Mouse (Mus musculus) CH12.LX (cell line): ENCODE data around the gene Efhd2. TPM values are rescaled to one million over a fixed set of nuclear protein-coding genes. Genes with fewer than 3 reads are reported as not detected.

Source experiments
- DNase-seq: peaks from one replicate; pipeline ENCODE4 v3.0.0-alpha.2; 2013; ENCODE audit errors: extremely low read depth
- H3K27ac ChIP-seq: 2 replicates; pipeline ENCODE4 v1.5.1; 2012; ENCODE audit warnings: low read depth, mild to moderate bottlenecking, control low read depth, moderate library complexity; ENCODE audit not compliant: insufficient read depth
- H3K27me3 ChIP-seq: replicated peaks from 2 replicates; pipeline ENCODE3; 2012; ENCODE audit warnings: inconsistent platforms
- H3K36me3 ChIP-seq, 2 experiments: replicated peaks in 1 of 2; 2 replicates each; pipeline versions ENCODE3 to v1.6.1; 2012; ENCODE audit warnings: inconsistent platforms in 1 of 2, low read length in 1 of 2, mild to moderate bottlenecking in 1 of 2, mixed read lengths in 1 of 2, moderate library complexity in 1 of 2; ENCODE audit not compliant: control insufficient read depth in 1 of 2, insufficient read depth in 1 of 2
- H3K4me1 ChIP-seq, 2 experiments: 2 replicates each; pipeline ENCODE4 v1.6.1; 2012; ENCODE audit warnings: inconsistent platforms in 1 of 2, moderate library complexity in 1 of 2; ENCODE audit not compliant: insufficient read depth in 2 of 2, control insufficient read depth in 1 of 2
- H3K4me2 ChIP-seq: 2 replicates; pipeline ENCODE4 v1.6.1; 2012; ENCODE audit warnings: low read depth, mild to moderate bottlenecking, control low read depth; ENCODE audit not compliant: poor library complexity, insufficient read depth, severe bottlenecking
- H3K4me3 ChIP-seq, 3 experiments: fragments of 150-350 bp in 1 of 3; sonication (generic) in 1 of 3; replicated peaks in 1 of 3; 2 replicates each; pipeline versions ENCODE3 to v1.5.1; 2011 to 2012; ENCODE audit warnings: low read depth in 2 of 3, low read length in 2 of 3, mild to moderate bottlenecking in 2 of 3, moderate library complexity in 2 of 3, control low read depth in 1 of 3, improper control_type of control experiment in 1 of 3, inconsistent platforms in 1 of 3, mixed read lengths in 1 of 3; ENCODE audit not compliant: poor library complexity in 1 of 3
- H3K79me2 ChIP-seq: replicated peaks from 2 replicates; pipeline ENCODE4 v1.6.1; 2012; ENCODE audit warnings: mild to moderate bottlenecking, moderate library complexity; ENCODE audit not compliant: control insufficient read depth, poor library complexity, insufficient read depth, severe bottlenecking; ENCODE audit errors: extremely low read depth
- H3K9ac ChIP-seq: 2 replicates; pipeline ENCODE4 v1.6.1; 2012; ENCODE audit warnings: low read depth, mild to moderate bottlenecking, control low read depth, moderate library complexity; ENCODE audit not compliant: insufficient read depth
- H3K9me3 ChIP-seq: replicated peaks from 2 replicates; pipeline ENCODE3; 2012; ENCODE audit warnings: low read length, inconsistent platforms, mixed read lengths
- BHLHE40 ChIP-seq: IDR thresholded peaks from 2 replicates; pipeline ENCODE4 v1.6.1; 2011; ENCODE audit warnings: mild to moderate bottlenecking, low read depth, low read length, improper control_type of control experiment
- CHD1 ChIP-seq: IDR thresholded peaks from 2 replicates; pipeline ENCODE4 v1.6.1; 2012; ENCODE audit warnings: low read depth, low read length, improper control_type of control experiment, inconsistent platforms
- CHD2 ChIP-seq: IDR thresholded peaks from 2 replicates; pipeline ENCODE4 v1.6.1; 2011; ENCODE audit warnings: low read length, improper control_type of control experiment
- CTCF ChIP-seq, 2 experiments: IDR thresholded peaks in 1 of 2; conservative IDR thresholded peaks in 1 of 2; 2 replicates each; pipeline ENCODE4 v1.5.1; 2011 to 2012; ENCODE audit warnings: low read depth in 2 of 2, low read length in 2 of 2, improper control_type of control experiment in 1 of 2, inconsistent platforms in 1 of 2, mild to moderate bottlenecking in 1 of 2, moderate library complexity in 1 of 2
- E2F4 ChIP-seq: IDR thresholded peaks from 2 replicates; pipeline ENCODE4 v1.6.1; 2011; ENCODE audit warnings: low read depth, low read length, improper control_type of control experiment; ENCODE audit not compliant: insufficient replicate concordance
- ELF1 ChIP-seq: IDR thresholded peaks from 2 replicates; pipeline ENCODE4 v1.6.1; 2014; ENCODE audit warnings: low read depth, mild to moderate bottlenecking, inconsistent platforms, low read length, improper control_type of control experiment
- EP300 ChIP-seq: IDR thresholded peaks from 2 replicates; pipeline ENCODE4 v1.6.1; 2011; ENCODE audit warnings: low read length, improper control_type of control experiment
- ETS1 ChIP-seq: conservative IDR thresholded peaks from 2 replicates; pipeline ENCODE4 v1.6.1; 2012; ENCODE audit warnings: low read depth, mild to moderate bottlenecking, inconsistent platforms, low read length, improper control_type of control experiment, moderate library complexity
- GABPA ChIP-seq: IDR thresholded peaks from 2 replicates; pipeline ENCODE4 v1.6.1; 2012; ENCODE audit warnings: low read depth, low read length, improper control_type of control experiment, inconsistent platforms; ENCODE audit not compliant: insufficient replicate concordance
- HCFC1 ChIP-seq: IDR thresholded peaks from 2 replicates; pipeline ENCODE4 v1.6.1; 2012; ENCODE audit warnings: low read depth, mild to moderate bottlenecking, inconsistent platforms, low read length, improper control_type of control experiment
- IRF4 ChIP-seq: IDR thresholded peaks from 2 replicates; pipeline ENCODE4 v1.6.1; 2014; ENCODE audit warnings: low read depth, mild to moderate bottlenecking, inconsistent platforms, low read length, improper control_type of control experiment
- JUN ChIP-seq: IDR thresholded peaks from 2 replicates; pipeline ENCODE4 v1.6.1; 2011; ENCODE audit warnings: low read depth, mild to moderate bottlenecking, low read length, improper control_type of control experiment, moderate library complexity; ENCODE audit not compliant: insufficient read depth
- JUND ChIP-seq: conservative IDR thresholded peaks from 2 replicates; pipeline ENCODE4 v1.6.1; 2011; ENCODE audit warnings: low read depth, low read length, improper control_type of control experiment
- KAT2A ChIP-seq: IDR thresholded peaks from 2 replicates; pipeline ENCODE4 v1.6.1; 2012; ENCODE audit warnings: low read length, improper control_type of control experiment, inconsistent platforms; ENCODE audit not compliant: insufficient replicate concordance
- MAFK ChIP-seq: IDR thresholded peaks from 2 replicates; pipeline ENCODE4 v1.6.1; 2011; ENCODE audit warnings: low read length, improper control_type of control experiment; ENCODE audit not compliant: insufficient replicate concordance
- MAX ChIP-seq: IDR thresholded peaks from 2 replicates; pipeline ENCODE4 v1.6.1; 2011; ENCODE audit warnings: low read length, improper control_type of control experiment
- MAZ ChIP-seq: IDR thresholded peaks from 2 replicates; pipeline ENCODE4 v1.6.1; 2012; ENCODE audit warnings: low read depth, mild to moderate bottlenecking, inconsistent platforms, low read length, improper control_type of control experiment, moderate library complexity
- MEF2A ChIP-seq: IDR thresholded peaks from 2 replicates; pipeline ENCODE4 v1.6.1; 2014; ENCODE audit warnings: low read depth, mild to moderate bottlenecking, inconsistent platforms, low read length, improper control_type of control experiment, borderline replicate concordance
- MXI1 ChIP-seq: IDR thresholded peaks from 2 replicates; pipeline ENCODE4 v1.6.1; 2011; ENCODE audit warnings: mild to moderate bottlenecking, low read depth, low read length, improper control_type of control experiment
- MYC ChIP-seq: IDR thresholded peaks from 2 replicates; pipeline ENCODE4 v1.6.1; 2011; ENCODE audit warnings: low read depth, mild to moderate bottlenecking, improper control_type of control experiment, low read length
- NELFE ChIP-seq: IDR thresholded peaks from 2 replicates; pipeline ENCODE4 v1.6.1; 2011; ENCODE audit warnings: low read depth, low read length, improper control_type of control experiment
- NRF1 ChIP-seq: IDR thresholded peaks from 2 replicates; pipeline ENCODE4 v1.6.1; 2014; ENCODE audit warnings: low read depth, mild to moderate bottlenecking, inconsistent platforms, low read length, improper control_type of control experiment, moderate library complexity
- PAX5 ChIP-seq: IDR thresholded peaks from 2 replicates; pipeline ENCODE4 v1.6.1; 2012; ENCODE audit warnings: low read length, inconsistent platforms, mixed read lengths
- POLR2A ChIP-seq: IDR thresholded peaks from 2 replicates; pipeline ENCODE4 v1.6.1; 2011; ENCODE audit warnings: low read depth, mild to moderate bottlenecking, improper control_type of control experiment, low read length
- POLR2AphosphoS2 ChIP-seq: IDR thresholded peaks from 2 replicates; pipeline ENCODE4 v1.6.1; 2011; ENCODE audit warnings: low read depth, low read length, improper control_type of control experiment
- RAD21 ChIP-seq: IDR thresholded peaks from 2 replicates; pipeline ENCODE4 v1.6.1; 2011; ENCODE audit warnings: low read depth, mild to moderate bottlenecking, low read length, improper control_type of control experiment, moderate library complexity
- RCOR1 ChIP-seq: conservative IDR thresholded peaks from 2 replicates; pipeline ENCODE4 v1.6.1; 2012; ENCODE audit warnings: low read depth, mild to moderate bottlenecking, inconsistent platforms, low read length, improper control_type of control experiment
- SIN3A ChIP-seq: IDR thresholded peaks from 2 replicates; pipeline ENCODE4 v1.6.1; 2012; ENCODE audit warnings: low read length, improper control_type of control experiment, inconsistent platforms
- SMC3 ChIP-seq: IDR thresholded peaks from 2 replicates; pipeline ENCODE4 v1.6.1; 2011; ENCODE audit warnings: low read depth, low read length, improper control_type of control experiment
- TBP ChIP-seq: conservative IDR thresholded peaks from 2 replicates; pipeline ENCODE4 v1.6.1; 2011; ENCODE audit warnings: low read depth, low read length, improper control_type of control experiment
- TCF12 ChIP-seq: IDR thresholded peaks from 2 replicates; pipeline ENCODE4 v1.6.1; 2014; ENCODE audit warnings: low read depth, mild to moderate bottlenecking, inconsistent platforms, low read length, improper control_type of control experiment
- UBTF ChIP-seq: IDR thresholded peaks from 2 replicates; pipeline ENCODE4 v1.6.1; 2012; ENCODE audit warnings: low read depth, mild to moderate bottlenecking, inconsistent platforms, low read length, improper control_type of control experiment, moderate library complexity
- USF1 ChIP-seq: IDR thresholded peaks from 2 replicates; pipeline ENCODE4 v1.6.1; 2014; ENCODE audit warnings: low read depth, mild to moderate bottlenecking, inconsistent platforms, low read length, improper control_type of control experiment
- USF2 ChIP-seq: conservative IDR thresholded peaks from 2 replicates; pipeline ENCODE4 v1.6.1; 2011; ENCODE audit warnings: low read depth, low read length, improper control_type of control experiment
- ZC3H11A ChIP-seq: IDR thresholded peaks from 2 replicates; pipeline ENCODE4 v1.6.1; 2012; ENCODE audit warnings: low read depth, mild to moderate bottlenecking, inconsistent platforms, low read length, improper control_type of control experiment
- ZKSCAN1 ChIP-seq: IDR thresholded peaks from 2 replicates; pipeline ENCODE4 v1.6.1; 2012; ENCODE audit warnings: low read depth, inconsistent platforms, low read length, improper control_type of control experiment, borderline replicate concordance
- ZMIZ1 ChIP-seq: IDR thresholded peaks from 2 replicates; pipeline ENCODE4 v1.6.1; 2012; ENCODE audit warnings: low read depth, mild to moderate bottlenecking, inconsistent platforms, low read length, improper control_type of control experiment
- ZNF384 ChIP-seq: IDR thresholded peaks from 2 replicates; pipeline ENCODE4 v1.6.1; 2012; ENCODE audit warnings: low read depth, low read length, improper control_type of control experiment, inconsistent platforms
- dilution Hi-C: fragments of 300-500 bp; cut with MboI; formaldehyde crosslinking; loops from 2 replicates; pipeline ENCODE4 v1.14.3; 2020; ENCODE audit warnings: low sequenced_read_pairs; ENCODE audit not compliant: extremely low pct_unique_long_range_greater_than_20kb, extremely low pct_ligation_motif_present
- in situ Hi-C: fragments of 300-500 bp; cut with MboI; formaldehyde crosslinking; loops from 3 replicates; pipeline ENCODE4 v1.14.3; 2019; ENCODE audit warnings: low sequenced_read_pairs, low pct_ligation_motif_present, low pct_unique_long_range_greater_than_20kb, mixed read lengths
- polyA plus RNA-seq: library from polyadenylated mRNA; unstranded; fragments of >175 nt; gene quantifications from 2 replicates; pipeline ENCODE4 v1.2.1, GENCODE M21; 2012; ENCODE audit warnings: low read depth; ENCODE audit not compliant: insufficient read length
- total RNA-seq, 2 experiments: library from RNA; depleted of rRNA; stranded (reverse); fragments of 300-350 nt in 1 of 2; fragments of >200 nt in 1 of 2; gene quantifications; 2 replicates each; pipeline ENCODE4 v1.2.3; 2012 to 2014

Gene Efhd2
- total RNA-seq (2012; rRNA removed) (43.8 and 51.5 TPM in 2 replicates), total RNA-seq (2014; rRNA removed) (34.7 and 44.1 TPM in 2 replicates), polyA plus RNA-seq (132 and 143 TPM in 2 replicates)

GRCm38 (mm10) chr4:141874601-141875460, at the start of gene Efhd2:
Gene Efhd2, minus strand, starts transcription at chr4:141874920.
- peaks cover 3 to 32% of the 10 kb centered on the region in 2 experiments for H3K36me3 ChIP-seq
- dilution Hi-C loops (no loop called here), in situ Hi-C loops (no loop called here)
- peak within 1 kb of the TSS; percentile 89 for H3K9ac ChIP-seq
- peaks cover 17% of the 10 kb centered on the region for H3K79me2 ChIP-seq
- peak within 1 kb of the TSS; percentile 92 to 95 (median 92) for H3K4me3 ChIP-seq
- H3K27me3 ChIP-seq = peaks cover 8% of the 10 kb centered on the region
- H3K4me1 ChIP-seq = peaks cover 28 to 47% of the 10 kb centered on the region in 2 experiments
- DNase-seq = peak; percentile 66
- H3K9me3 ChIP-seq = no peaks in the 10 kb centered on the region
- TF ChIP-seq ETS1 (no peak), UBTF (no peak), NRF1 (peak; percentile 62), ZC3H11A (no peak), SIN3A (no peak; the same call in 1 of the 2 replicates), CTCF (conservative IDR thresholded peaks at IDR 0.05 in 1 of 2, IDR thresholded peaks at IDR 0.05 in 1 of 2; ENCODE audit: low read depth in 2 of 2, low read length in 2 of 2) (no peak), GABPA (no peak), TCF12 (peak; percentile 51; the same call in 1 of the 2 replicates), MXI1 (no peak), NELFE (peak; percentile 82), BHLHE40 (peak; percentile 72), HCFC1 (no peak), MYC (0 out of 2 replicates have a peak, but pooled peaks have one; percentile 43), IRF4 (peak; percentile 7; the same call in 1 of the 2 replicates), RCOR1 (no peak), USF2 (no peak), ELF1 (peak; percentile 89), POLR2A (peak; percentile 87), MAFK (0 out of 2 replicates have a peak, but pooled peaks have one; percentile 2), RAD21 (no peak), ZKSCAN1 (no peak), MAX (peak; percentile 80), ZNF384 (no peak), ZMIZ1 (peak; percentile 93), POLR2AphosphoS2 (no peak), JUND (no peak), PAX5 (no peak), SMC3 (no peak), MAZ (no peak), CHD2 (peak; percentile 50; the same call in 1 of the 2 replicates), KAT2A (no peak), E2F4 (no peak), USF1 (no peak), JUN (no peak), CHD1 (no peak), MEF2A (no peak), EP300 (no peak), TBP (no peak)
- peak within 1 kb of the TSS; percentile 97 for H3K4me2 ChIP-seq
- no peak within 1 kb of the TSS for H3K27ac ChIP-seq
